Mouse (Mus musculus): ENCODE results near the gene Nol11. TPM values are rescaled to one million over a fixed set of nuclear protein-coding genes. Genes with fewer than 3 reads are reported as not detected.

Gene Nol11
- polyA plus RNA-seq, 1 experiment: 0.20 TPM

DNA sequence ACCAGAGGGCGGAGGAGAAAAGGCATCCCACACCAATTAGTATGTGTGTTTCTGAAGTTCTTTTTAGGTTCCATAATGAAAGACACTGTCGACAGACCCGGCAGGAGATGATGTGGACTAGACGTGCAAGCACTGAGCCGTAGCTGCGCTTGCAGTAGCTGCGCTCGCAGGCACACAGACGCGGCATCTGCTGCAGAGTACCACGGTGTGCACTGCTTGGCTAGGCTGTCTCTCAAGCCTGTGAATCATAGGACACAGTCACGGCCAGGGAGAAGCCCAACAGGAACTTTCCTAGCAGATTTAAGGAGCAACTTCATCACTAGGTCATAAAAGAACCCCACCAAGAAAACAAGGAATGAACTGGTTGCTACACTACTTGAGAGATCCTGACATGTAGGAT lies 71.4 kb downstream of the Nol11 start:
- Histone ChIP-seq H3K36me3 (replicated peaks; ENCODE audit: low read length) (peaks cover 20% of the 10 kb centered on the region), H3K27me3 (replicated peaks) (no peaks in the 10 kb centered on the region), H3K4me3 (replicated peaks) (peak overlapping the region; percentile 6), H3K9me3 (no peaks in the 10 kb centered on the region), H3K4me1 (peaks cover 64% of the 10 kb centered on the region)
- TF ChIP-seq FLI1 (IDR thresholded peaks at IDR 0.05; ENCODE audit: low read length): no peak
- TF ChIP-seq GATA1 (IDR thresholded peaks at IDR 0.05; ENCODE audit: borderline replicate concordance, low read length): no peak

Other genes with a start within 250 kb of the Nol11 start
- 20.9 TPM in 1 of 2 replicates, not detected in the other for gene Kpna2, start 189.8 kb downstream of the Nol11 start, polyA plus RNA-seq (2012; ENCODE audit: insufficient read depth, low replicate concordance)
- 1.0 and 1.7 TPM in 2 replicates for gene 1810010H24Rik, start 163.7 kb downstream of the Nol11 start, polyA plus RNA-seq (2012; ENCODE audit: insufficient read depth, low replicate concordance)
- gene Bptf, start 57.3 kb downstream of the Nol11 start, polyA plus RNA-seq (2012; ENCODE audit: insufficient read depth, low replicate concordance): 106 and 348 TPM in 2 replicates

All from megakaryocyte, embryonic 14.5 days (primary cell).